Mouse (Mus musculus) MN1 (cell line): ENCODE measurements around the gene 3110082J24Rik.

Experiments
- DNase-seq: peaks from one replicate; pipeline ENCODE4 v3.0.0-alpha.2; 2016; ENCODE audit warnings: low spot score

3110082J24Rik gene

GRCm38 (mm10) chr5:30118018-30118417 lies 12.1 kb upstream of the 3110082J24Rik start:
- no peak for DNase-seq

GRCm38 (mm10) chr5:30115718-30116117 lies 9.8 kb upstream of the 3110082J24Rik start:
- DNase-seq, result no peak

- DNase-seq, result no peak
Measured at GRCm38 (mm10) chr5:30114761-30115140, 8.9 kb upstream of the 3110082J24Rik start.

GRCm38 (mm10) chr5:30113881-30114760 lies 8.2 kb upstream of the 3110082J24Rik start:
- DNase-seq, result no peak

- no peak for DNase-seq
Measured at GRCm38 (mm10) chr5:30112533-30113068, 6.7 kb upstream of the 3110082J24Rik start.

- peak; percentile 16 for DNase-seq
Measured at GRCm38 (mm10) chr5:30111771-30112170, 5.9 kb upstream of the 3110082J24Rik start.

- DNase-seq, result peak; percentile 89
Measured at GRCm38 (mm10) chr5:30111126-30111525, 5.2 kb upstream of the 3110082J24Rik start.

- no peak for DNase-seq
Measured at GRCm38 (mm10) chr5:30110371-30111060, 4.6 kb upstream of the 3110082J24Rik start.

- no peak for DNase-seq
Measured at GRCm38 (mm10) chr5:30109899-30110298, 4.0 kb upstream of the 3110082J24Rik start.

- no peak for DNase-seq
Measured at GRCm38 (mm10) chr5:30108233-30108632, 2.3 kb upstream of the 3110082J24Rik start.

- DNase-seq, result peak; percentile 31
Measured at GRCm38 (mm10) chr5:30107611-30108041, 1.7 kb upstream of the 3110082J24Rik start.

- no peak for DNase-seq
Measured at GRCm38 (mm10) chr5:30107186-30107585, 1.3 kb upstream of the 3110082J24Rik start.

- no peak for DNase-seq
Measured at GRCm38 (mm10) chr5:30106756-30107155, 870 bp upstream of the 3110082J24Rik start.

- peak; percentile 70 for DNase-seq
Measured at GRCm38 (mm10) chr5:30104841-30105667, 832 bp downstream of the 3110082J24Rik start, which contains the start of gene Garem2. TSS of gene Garem2 (plus strand) at chr5:30105161.

GRCm38 (mm10) chr5:30104339-30104738 lies 1.5 kb downstream of the 3110082J24Rik start:
- peak; percentile 72 for DNase-seq

- DNase-seq, result no peak
Measured at GRCm38 (mm10) chr5:30103340-30103739, 2.5 kb downstream of the 3110082J24Rik start.

GRCm38 (mm10) chr5:30098260-30098659 lies 7.6 kb downstream of the 3110082J24Rik start:
- no peak for DNase-seq

- DNase-seq, result no peak
Measured at GRCm38 (mm10) chr5:30095731-30096130, 10.2 kb downstream of the 3110082J24Rik start.

- no peak for DNase-seq
Measured at GRCm38 (mm10) chr5:30094399-30094798, 11.5 kb downstream of the 3110082J24Rik start.

- no peak for DNase-seq
Measured at GRCm38 (mm10) chr5:30092701-30093100, 13.2 kb downstream of the 3110082J24Rik start.
